Mouse (Mus musculus) neural tube, embryonic 14.5 days (tissue): ENCODE measurements around the gene Kcnh3. TPM values are rescaled to one million over a fixed set of nuclear protein-coding genes. Genes with fewer than 3 reads are reported as not detected.
"Not testable (repeated sequence)": the region's sequence is repeated elsewhere in the genome, so short reads cannot be mapped to it uniquely, and the experiment has no call there.

Source experiments
- ATAC-seq: fragments of 200-750 bp; cut with Nextera tagmentation; 2 replicates; pipeline ENCODE4 v1.8.0; 2017; ENCODE audit warnings: low read depth, mild to moderate bottlenecking, moderate TSS enrichment, moderate library complexity
- H3K27ac ChIP-seq: fragments of 300-500 bp; sonication (generic); 2 replicates; pipeline ENCODE4 v1.5.1; 2014; ENCODE audit warnings: low read depth, mild to moderate bottlenecking, control low read depth, low read length, moderate library complexity, mixed read lengths
- H3K27me3 ChIP-seq: fragments of 300-500 bp; sonication (generic); 2 replicates; pipeline ENCODE4 v1.6.1; 2014; ENCODE audit warnings: low read length; ENCODE audit not compliant: control insufficient read depth, insufficient read depth
- H3K36me3 ChIP-seq: fragments of 300-500 bp; sonication (generic); 2 replicates; pipeline ENCODE4 v1.6.1; 2014; ENCODE audit warnings: low read length, mixed read lengths; ENCODE audit not compliant: control insufficient read depth, insufficient read depth
- H3K4me1 ChIP-seq: fragments of 300-500 bp; sonication (generic); 2 replicates; pipeline ENCODE4 v1.6.1; 2014; ENCODE audit warnings: low read length; ENCODE audit not compliant: control insufficient read depth, insufficient read depth
- H3K4me2 ChIP-seq: fragments of 300-500 bp; sonication (generic); 2 replicates; pipeline ENCODE4 v1.6.1; 2014; ENCODE audit warnings: mild to moderate bottlenecking, low read depth, low read length, control low read depth
- H3K4me3 ChIP-seq: fragments of 300-500 bp; sonication (generic); 2 replicates; pipeline ENCODE4 v1.5.1; 2014; ENCODE audit warnings: low read depth, low read length, control low read depth, mixed read lengths
- H3K9ac ChIP-seq: fragments of 300-500 bp; sonication (generic); replicated peaks from 2 replicates; pipeline ENCODE4 v1.6.1; 2014; ENCODE audit warnings: low read depth, mild to moderate bottlenecking, control low read depth, low read length, mixed read lengths
- H3K9me3 ChIP-seq: fragments of 300-500 bp; sonication (generic); 2 replicates; pipeline ENCODE4 v1.6.1; 2016; ENCODE audit warnings: low read length; ENCODE audit not compliant: control insufficient read depth
- WGBS: fragments of 180-500 bp; shearing (Covaris S2); extraction: QIAGEN DNeasy Blood & Tissue Kit; methylation state at CpG from one replicate; pipeline ENCODE4 v1.1.7; 2014; 5-methylcytosine and 5-hydroxymethylcytosine counted together
- polyA plus RNA-seq: library from polyadenylated mRNA; unstranded; fragments of >200 nt; fragmentation: Nextera tagmentation; extraction: Ambion mirVana; gene quantifications from 2 replicates; pipeline ENCODE4 v1.2.1, GENCODE M21; 2014

Kcnh3 gene
- polyA plus RNA-seq, 1 experiment from 2014 or later = 0.66 TPM

DNA sequence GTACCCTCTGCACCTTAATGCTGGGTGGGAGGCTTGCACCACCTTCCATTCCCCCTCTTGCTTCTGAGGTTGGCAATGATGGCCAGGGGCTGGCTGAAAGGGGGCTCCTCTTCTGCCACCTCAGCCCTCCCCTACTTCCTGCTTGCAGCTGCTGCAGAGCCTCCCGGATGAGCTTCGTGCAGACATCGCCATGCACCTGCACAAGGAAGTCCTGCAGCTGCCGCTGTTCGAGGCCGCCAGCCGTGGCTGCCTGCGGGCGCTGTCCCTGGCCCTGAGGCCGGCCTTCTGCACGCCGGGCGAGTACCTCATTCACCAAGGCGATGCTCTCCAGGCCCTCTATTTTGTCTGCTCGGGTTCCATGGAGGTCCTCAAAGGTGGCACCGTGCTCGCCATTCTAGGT lies 9.1 kb downstream of the Kcnh3 start:
- H3K36me3 ChIP-seq = no peaks in the 10 kb centered on the region
- ATAC-seq = no peak
- no peak overlapping the region for H3K9ac ChIP-seq
- WGBS = 58% methylated on average over 17 of the region's 17 CpGs
- no peaks in the 10 kb centered on the region for H3K4me1 ChIP-seq
- H3K4me2 ChIP-seq = no peak overlapping the region
- no peak overlapping the region for H3K4me3 ChIP-seq
- no peaks in the 10 kb centered on the region for H3K9me3 ChIP-seq
- H3K27ac ChIP-seq = no peak overlapping the region
- no peaks in the 10 kb centered on the region; the same call in 1 of the 2 replicates for H3K27me3 ChIP-seq

GRCm38 (mm10) chr15:99234326-99235010 lies 9.8 kb downstream of the Kcnh3 start:
- WGBS = 63% methylated on average over 12 of the region's 12 CpGs

DNA sequence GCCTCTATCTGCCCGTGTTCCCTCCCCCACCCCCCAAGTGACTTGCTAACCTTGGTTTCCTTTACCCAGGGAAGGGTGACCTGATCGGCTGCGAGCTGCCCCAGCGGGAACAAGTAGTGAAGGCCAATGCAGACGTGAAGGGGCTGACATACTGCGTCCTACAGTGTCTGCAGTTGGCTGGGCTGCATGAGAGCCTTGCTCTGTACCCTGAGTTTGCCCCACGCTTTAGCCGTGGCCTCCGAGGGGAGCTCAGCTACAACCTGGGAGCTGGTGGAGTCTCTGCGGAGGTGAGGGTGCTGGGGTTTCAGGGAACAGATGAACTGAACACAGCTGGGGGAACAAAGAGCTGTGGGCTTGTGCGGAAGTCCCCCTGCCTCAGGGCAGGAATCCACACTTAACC lies 13.3 kb downstream of the Kcnh3 start:
- WGBS = 66% methylated on average over 11 of the region's 11 CpGs
- no peaks in the 10 kb centered on the region for H3K4me1 ChIP-seq
- no peak for ATAC-seq
- peaks cover 12% of the 10 kb centered on the region for H3K36me3 ChIP-seq
- H3K9ac ChIP-seq = no peak overlapping the region
- no peak overlapping the region for H3K27ac ChIP-seq
- H3K27me3 ChIP-seq = no peaks in the 10 kb centered on the region; the same call in 1 of the 2 replicates
- H3K9me3 ChIP-seq = no peaks in the 10 kb centered on the region
- H3K4me2 ChIP-seq = no peak overlapping the region
- no peak overlapping the region for H3K4me3 ChIP-seq

More at GRCm38 (mm10) chr15:99234326-99235010, 9.8 kb downstream of the Kcnh3 start:
- Histone ChIP-seq H3K36me3 (no peaks in the 10 kb centered on the region), H3K27ac (no peak overlapping the region), H3K9ac (no peak overlapping the region), H3K4me3 (no peak overlapping the region), H3K4me1 (no peaks in the 10 kb centered on the region), H3K9me3 (no peaks in the 10 kb centered on the region), H3K27me3 (no peaks in the 10 kb centered on the region; the same call in 1 of the 2 replicates), H3K4me2 (no peak overlapping the region)
- no peak for ATAC-seq

DNA sequence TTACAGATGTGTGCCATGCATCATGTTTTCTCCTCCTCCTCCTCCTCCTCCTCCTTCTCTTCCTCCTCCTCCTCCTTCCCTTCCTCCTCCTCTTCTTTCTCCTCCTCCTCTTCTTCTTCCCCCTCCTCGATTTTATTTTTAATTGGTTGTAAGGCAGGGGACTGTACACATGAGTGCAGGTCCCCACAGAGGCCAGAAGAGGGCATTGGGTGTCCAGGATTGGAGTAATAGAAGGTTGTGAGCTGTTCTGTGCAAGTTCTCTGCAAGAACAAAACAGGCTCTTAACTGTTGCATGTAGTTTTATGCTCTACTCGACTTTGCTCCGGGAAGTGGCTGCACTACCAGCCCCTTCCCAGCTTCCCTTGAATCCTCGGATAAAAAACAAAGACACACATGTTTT lies 15.5 kb downstream of the Kcnh3 start:
- Histone ChIP-seq H3K36me3 (peaks cover 29% of the 10 kb centered on the region), H3K27ac (no peak overlapping the region), H3K9ac (no peak overlapping the region), H3K27me3 (no peaks in the 10 kb centered on the region), H3K9me3 (no peaks in the 10 kb centered on the region), H3K4me1 (no peaks in the 10 kb centered on the region), H3K4me3 (no peak overlapping the region), H3K4me2 (no peak overlapping the region)
- WGBS = 74% methylated on average over 4 of the region's 4 CpGs
- ATAC-seq = no peak

GRCm38 (mm10) chr15:99241249-99241648 lies 16.6 kb downstream of the Kcnh3 start:
- no peak overlapping the region for H3K4me3 ChIP-seq
- WGBS = 85% methylated on average over 4 of the region's 4 CpGs
- no peak overlapping the region for H3K9ac ChIP-seq
- H3K4me1 ChIP-seq = no peaks in the 10 kb centered on the region
- no peaks in the 10 kb centered on the region for H3K27me3 ChIP-seq
- H3K9me3 ChIP-seq = no peaks in the 10 kb centered on the region
- ATAC-seq = no peak
- H3K4me2 ChIP-seq = no peak overlapping the region
- no peak overlapping the region for H3K27ac ChIP-seq
- H3K36me3 ChIP-seq = peaks cover 33% of the 10 kb centered on the region

DNA sequence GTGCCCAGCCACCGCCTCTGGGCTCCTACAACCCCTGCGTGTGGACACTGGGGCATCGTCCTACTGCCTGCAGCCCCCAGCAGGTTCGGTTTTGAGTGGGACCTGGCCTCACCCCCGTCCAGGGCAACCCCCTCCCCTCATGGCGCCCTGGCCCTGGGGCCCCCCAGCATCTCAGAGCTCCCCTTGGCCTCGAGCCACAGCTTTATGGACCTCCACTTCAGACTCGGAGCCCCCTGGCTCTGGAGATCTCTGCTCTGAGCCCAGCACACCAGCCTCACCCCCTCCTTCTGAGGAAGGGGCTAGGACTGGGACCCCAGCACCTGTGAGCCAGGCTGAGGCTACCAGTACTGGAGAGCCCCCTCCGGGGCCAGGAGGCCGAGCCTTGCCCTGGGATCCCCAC lies 17.4 kb downstream of the Kcnh3 start:
- peaks cover 39% of the 10 kb centered on the region for H3K36me3 ChIP-seq
- no peaks in the 10 kb centered on the region for H3K4me1 ChIP-seq
- no peaks in the 10 kb centered on the region for H3K9me3 ChIP-seq
- no peak overlapping the region for H3K27ac ChIP-seq
- no peak overlapping the region for H3K4me2 ChIP-seq
- H3K27me3 ChIP-seq = no peaks in the 10 kb centered on the region
- H3K4me3 ChIP-seq = no peak overlapping the region
- H3K9ac ChIP-seq = no peak overlapping the region
- 95% methylated on average over 10 of the region's 10 CpGs for WGBS
- ATAC-seq = no peak

DNA sequence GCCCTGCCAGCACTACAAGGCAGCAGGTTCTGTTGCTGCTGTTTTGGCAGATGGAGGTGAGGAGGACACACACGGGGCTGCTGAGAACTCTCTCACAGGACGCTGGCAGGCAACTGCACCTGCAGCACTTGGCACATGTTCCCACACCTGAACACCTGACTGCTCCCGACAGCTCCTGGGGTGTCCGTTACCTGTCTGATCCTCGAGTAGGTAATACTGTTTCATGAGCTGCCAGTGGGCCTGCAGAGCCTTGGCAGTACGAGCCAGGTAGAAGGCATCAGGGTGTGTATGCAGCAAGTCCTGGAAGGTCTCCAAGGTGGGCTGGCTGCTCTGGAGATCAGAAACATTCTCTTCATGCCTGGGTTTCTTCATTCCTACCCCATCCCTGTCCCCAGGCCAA lies 22.1 kb downstream of the Kcnh3 start:
- H3K27ac ChIP-seq, H3K4me2 ChIP-seq, H3K9ac ChIP-seq, H3K4me3 ChIP-seq, H3K4me1 ChIP-seq, ATAC-seq, H3K27me3 ChIP-seq, H3K9me3 ChIP-seq: not testable (repeated sequence)
- H3K36me3 ChIP-seq = peaks cover 45% of the 10 kb centered on the region
- WGBS = 89% methylated on average over 6 of the region's 6 CpGs

DNA sequence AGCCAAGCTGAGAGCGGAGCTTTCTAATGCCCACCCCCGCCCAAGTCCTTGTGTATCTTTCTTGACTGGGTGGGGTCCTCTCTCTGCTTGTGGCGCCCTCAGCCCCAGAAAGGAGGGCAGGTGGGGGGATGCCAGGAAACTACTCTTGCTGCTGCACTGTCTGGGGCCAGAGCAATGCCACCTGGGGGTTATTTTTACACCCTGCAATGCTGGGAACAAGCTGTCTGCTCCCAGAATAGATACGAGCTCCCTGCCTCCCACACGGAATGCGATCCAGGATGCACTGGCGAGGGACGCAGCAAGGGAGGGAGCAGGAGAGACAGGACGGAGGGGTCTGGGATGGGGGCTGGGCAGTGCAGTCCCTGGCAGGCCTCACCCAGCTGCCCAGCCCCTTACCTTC lies 24.3 kb downstream of the Kcnh3 start:
- Histone ChIP-seq H3K4me3 (no peak overlapping the region), H3K36me3 (peaks cover 32% of the 10 kb centered on the region), H3K9me3 (no peaks in the 10 kb centered on the region), H3K27me3 (no peaks in the 10 kb centered on the region), H3K9ac (no peak overlapping the region), H3K4me2 (no peak overlapping the region), H3K27ac (no peak overlapping the region), H3K4me1 (peaks cover 4% of the 10 kb centered on the region; the same call in 1 of the 2 replicates)
- no peak for ATAC-seq
- 84% methylated on average over 9 of the region's 9 CpGs for WGBS

GRCm38 (mm10) chr15:99249938-99250337 lies 25.3 kb downstream of the Kcnh3 start:
- 94% methylated on average over 11 of the region's 11 CpGs for WGBS
- no peak for ATAC-seq
- H3K4me2 ChIP-seq = no peak overlapping the region
- no peaks in the 10 kb centered on the region for H3K9me3 ChIP-seq
- no peak overlapping the region for H3K9ac ChIP-seq
- H3K27ac ChIP-seq = no peak overlapping the region
- H3K4me1 ChIP-seq = peaks cover 4% of the 10 kb centered on the region; the same call in 1 of the 2 replicates
- H3K4me3 ChIP-seq = no peak overlapping the region
- H3K36me3 ChIP-seq = peaks cover 23% of the 10 kb centered on the region
- no peaks in the 10 kb centered on the region for H3K27me3 ChIP-seq
